Mouse (Mus musculus) midbrain, embryonic 10.5 days (tissue): ENCODE results near the gene Rcan1. TPM values are rescaled to one million over a fixed set of nuclear protein-coding genes. Genes with fewer than 3 reads are reported as not detected.

ENCODE experiments used
- DNase-seq: peaks from one replicate; pipeline ENCODE4 v3.0.0-alpha.2; 2017; ENCODE audit warnings: low spot score
- H3K27ac ChIP-seq: fragments of 300-500 bp; sonication (generic); replicated peaks from 2 replicates; pipeline ENCODE4 v1.5.1; 2016; ENCODE audit warnings: mild to moderate bottlenecking
- H3K27me3 ChIP-seq: fragments of 300-500 bp; sonication (generic); 2 replicates; pipeline ENCODE4 v1.6.1; 2016; ENCODE audit warnings: low read depth, mild to moderate bottlenecking; ENCODE audit not compliant: poor library complexity, severe bottlenecking
- H3K36me3 ChIP-seq: fragments of 300-500 bp; sonication (generic); 2 replicates; pipeline ENCODE4 v1.6.1; 2016; ENCODE audit warnings: mild to moderate bottlenecking, moderate library complexity
- H3K4me1 ChIP-seq: fragments of 300-500 bp; sonication (generic); 2 replicates; pipeline ENCODE4 v1.6.1; 2016
- H3K4me3 ChIP-seq: fragments of 300-500 bp; sonication (generic); 2 replicates; pipeline ENCODE4 v1.5.1; 2016; ENCODE audit warnings: mild to moderate bottlenecking, moderate library complexity
- H3K9me3 ChIP-seq: fragments of 300-500 bp; sonication (generic); replicated peaks from 2 replicates; pipeline ENCODE4 v1.6.1; 2016; ENCODE audit warnings: mild to moderate bottlenecking
- WGBS: fragments of 180-500 bp; shearing (Covaris S2); methylation state at CpG from one replicate; pipeline ENCODE4 v1.1.7; 2016; 5-methylcytosine and 5-hydroxymethylcytosine counted together
- polyA plus RNA-seq: library from polyadenylated mRNA; unstranded; fragments of >200 nt; fragmentation: Nextera tagmentation; extraction: Ambion mirVana; gene quantifications from 2 replicates; pipeline ENCODE4 v1.2.1, GENCODE M21; 2016

Rcan1 gene
- polyA plus RNA-seq, 1 experiment from 2014 or later, result 38.8 TPM

GRCm38 (mm10) chr16:92376976-92377375 is 93.7 kb downstream of the Rcan1 start:
- peaks cover 18% of the 10 kb centered on the region for H3K4me1 ChIP-seq
- H3K27ac ChIP-seq, result no peak overlapping the region
- no peaks in the 10 kb centered on the region for H3K36me3 ChIP-seq
- 91% methylated on average over 6 of the region's 6 CpGs for WGBS
- no peak for DNase-seq
- no peaks in the 10 kb centered on the region for H3K27me3 ChIP-seq
- no peak overlapping the region for H3K4me3 ChIP-seq
- no peaks in the 10 kb centered on the region for H3K9me3 ChIP-seq

GRCm38 (mm10) chr16:92371623-92372022 is 99.0 kb downstream of the Rcan1 start:
- H3K27ac ChIP-seq, result peak overlapping the region; percentile 61; the same call in 1 of the 2 replicates
- H3K27me3 ChIP-seq, result peaks cover 11% of the 10 kb centered on the region; the same call in 1 of the 2 replicates
- no peak overlapping the region for H3K4me3 ChIP-seq
- no peaks in the 10 kb centered on the region for H3K9me3 ChIP-seq
- no peaks in the 10 kb centered on the region for H3K36me3 ChIP-seq
- no peak for DNase-seq
- 49% methylated on average over 5 of the region's 5 CpGs for WGBS
- H3K4me1 ChIP-seq, result peaks cover 36% of the 10 kb centered on the region

GRCm38 (mm10) chr16:92369260-92369659 is 101.4 kb downstream of the Rcan1 start:
- no peak for DNase-seq
- Histone ChIP-seq H3K27ac (no peak overlapping the region), H3K4me1 (peaks cover 46% of the 10 kb centered on the region), H3K27me3 (peaks cover 11% of the 10 kb centered on the region; the same call in 1 of the 2 replicates), H3K4me3 (no peak overlapping the region), H3K9me3 (no peaks in the 10 kb centered on the region), H3K36me3 (no peaks in the 10 kb centered on the region)
- WGBS, result 53% methylated on average over 2 of the region's 2 CpGs

- no peaks in the 10 kb centered on the region for H3K36me3 ChIP-seq
- no peak overlapping the region for H3K27ac ChIP-seq
- DNase-seq, result no peak
- H3K4me1 ChIP-seq, result peaks cover 17% of the 10 kb centered on the region
- WGBS, result 64% methylated on average over 7 of the region's 7 CpGs
- H3K9me3 ChIP-seq, result no peaks in the 10 kb centered on the region
- no peak overlapping the region for H3K4me3 ChIP-seq
- H3K27me3 ChIP-seq, result no peaks in the 10 kb centered on the region
Observed at GRCm38 (mm10) chr16:92365477-92365876, 105.2 kb downstream of the Rcan1 start.

GRCm38 (mm10) chr16:92360711-92361110 is 110.0 kb downstream of the Rcan1 start:
- Histone ChIP-seq H3K27ac (no peak overlapping the region), H3K4me1 (peaks cover 33% of the 10 kb centered on the region), H3K4me3 (no peak overlapping the region), H3K36me3 (no peaks in the 10 kb centered on the region), H3K9me3 (no peaks in the 10 kb centered on the region), H3K27me3 (peaks cover 37% of the 10 kb centered on the region)
- no peak for DNase-seq
- 93% methylated on average over 7 of the region's 7 CpGs for WGBS

GRCm38 (mm10) chr16:92359229-92359628 is 111.4 kb downstream of the Rcan1 start, which contains the start of gene Kcne1:
Gene Kcne1, minus strand, starts transcription at chr16:92359468.
- DNase-seq, result no peak
- peaks cover 28% of the 10 kb centered on the region for H3K4me1 ChIP-seq
- H3K36me3 ChIP-seq, result no peaks in the 10 kb centered on the region
- 66% methylated on average over 9 of the region's 9 CpGs for WGBS
- no peak within 1 kb of the TSS for H3K4me3 ChIP-seq
- H3K27ac ChIP-seq, result no peak within 1 kb of the TSS
- peaks cover 45% of the 10 kb centered on the region for H3K27me3 ChIP-seq
- H3K9me3 ChIP-seq, result no peaks in the 10 kb centered on the region

GRCm38 (mm10) chr16:92358734-92359133 is 111.9 kb downstream of the Rcan1 start:
- H3K4me1 ChIP-seq, result peaks cover 28% of the 10 kb centered on the region
- 23% methylated on average over 9 of the region's 9 CpGs for WGBS
- H3K27me3 ChIP-seq, result peaks cover 45% of the 10 kb centered on the region
- H3K4me3 ChIP-seq, result no peak overlapping the region
- H3K36me3 ChIP-seq, result no peaks in the 10 kb centered on the region
- no peak for DNase-seq
- H3K9me3 ChIP-seq, result no peaks in the 10 kb centered on the region
- H3K27ac ChIP-seq, result no peak overlapping the region

GRCm38 (mm10) chr16:92357566-92357965 is 113.1 kb downstream of the Rcan1 start:
- H3K27ac ChIP-seq, result 0 out of 2 replicates have a peak overlapping the region, but pooled peaks have one; percentile 28
- 35% methylated on average over 10 of the region's 10 CpGs for WGBS
- DNase-seq, result no peak

GRCm38 (mm10) chr16:92357023-92357422 is 113.6 kb downstream of the Rcan1 start:
- 71% methylated on average over 9 of the region's 9 CpGs for WGBS
- no peak for DNase-seq
- no peak overlapping the region for H3K4me3 ChIP-seq
- H3K4me1 ChIP-seq, result peaks cover 28% of the 10 kb centered on the region
- no peaks in the 10 kb centered on the region for H3K9me3 ChIP-seq
- H3K36me3 ChIP-seq, result no peaks in the 10 kb centered on the region
- H3K27me3 ChIP-seq, result peaks cover 45% of the 10 kb centered on the region
- 0 out of 2 replicates have a peak overlapping the region, but pooled peaks have one; percentile 23 for H3K27ac ChIP-seq

More at GRCm38 (mm10) chr16:92357566-92357965, 113.1 kb downstream of the Rcan1 start:
- peaks cover 28% of the 10 kb centered on the region for H3K4me1 ChIP-seq
- H3K9me3 ChIP-seq, result no peaks in the 10 kb centered on the region
- H3K4me3 ChIP-seq, result no peak overlapping the region
- H3K36me3 ChIP-seq, result no peaks in the 10 kb centered on the region
- peaks cover 45% of the 10 kb centered on the region for H3K27me3 ChIP-seq

- no peak overlapping the region for H3K4me3 ChIP-seq
- H3K9me3 ChIP-seq, result no peaks in the 10 kb centered on the region
- no peaks in the 10 kb centered on the region for H3K36me3 ChIP-seq
- no peak for DNase-seq
- peaks cover 28% of the 10 kb centered on the region for H3K4me1 ChIP-seq
- 75% methylated on average over 11 of the region's 11 CpGs for WGBS
- peaks cover 45% of the 10 kb centered on the region for H3K27me3 ChIP-seq
- H3K27ac ChIP-seq, result no peak overlapping the region
Observed at GRCm38 (mm10) chr16:92355982-92356381, 114.7 kb downstream of the Rcan1 start.

- Histone ChIP-seq H3K4me1 (peaks cover 28% of the 10 kb centered on the region), H3K27ac (no peak overlapping the region), H3K27me3 (peaks cover 45% of the 10 kb centered on the region), H3K4me3 (no peak overlapping the region), H3K9me3 (no peaks in the 10 kb centered on the region), H3K36me3 (no peaks in the 10 kb centered on the region)
- WGBS, result 89% methylated on average over 5 of the region's 5 CpGs
- DNase-seq, result no peak
Observed at GRCm38 (mm10) chr16:92355366-92355765, 115.3 kb downstream of the Rcan1 start.

GRCm38 (mm10) chr16:92353897-92354296 is 116.8 kb downstream of the Rcan1 start:
- DNase-seq, result no peak
- H3K27ac ChIP-seq, result no peak overlapping the region
- peaks cover 27% of the 10 kb centered on the region for H3K4me1 ChIP-seq
- H3K4me3 ChIP-seq, result no peak overlapping the region
- H3K36me3 ChIP-seq, result no peaks in the 10 kb centered on the region
- no peaks in the 10 kb centered on the region for H3K9me3 ChIP-seq
- WGBS, result 79% methylated on average over 2 of the region's 2 CpGs
- peaks cover 38% of the 10 kb centered on the region for H3K27me3 ChIP-seq

GRCm38 (mm10) chr16:92353295-92353694 is 117.4 kb downstream of the Rcan1 start:
- Histone ChIP-seq H3K27ac (no peak overlapping the region), H3K4me1 (peaks cover 21% of the 10 kb centered on the region), H3K9me3 (no peaks in the 10 kb centered on the region), H3K36me3 (no peaks in the 10 kb centered on the region), H3K4me3 (no peak overlapping the region), H3K27me3 (peaks cover 33% of the 10 kb centered on the region)
- no peak for DNase-seq
- WGBS, result 88% methylated on average over 12 of the region's 12 CpGs

- Histone ChIP-seq H3K9me3 (no peaks in the 10 kb centered on the region), H3K27ac (no peak overlapping the region), H3K27me3 (no peaks in the 10 kb centered on the region), H3K4me1 (peaks cover 19% of the 10 kb centered on the region), H3K36me3 (no peaks in the 10 kb centered on the region), H3K4me3 (no peak overlapping the region)
- WGBS, result 76% methylated on average over 12 of the region's 12 CpGs
- DNase-seq, result no peak
Observed at GRCm38 (mm10) chr16:92348941-92349340, 121.7 kb downstream of the Rcan1 start.
